Mouse (Mus musculus) thymus, postnatal 14 days (tissue): Measurements from ENCODE around the gene Sp140.
"Not testable (repeated sequence)": the region's sequence is repeated elsewhere in the genome, so short reads cannot be mapped to it uniquely, and the experiment has no call there.

Experiments used
- DNase-seq: peaks from one replicate; pipeline ENCODE4 v3.0.0; 2021

Gene Sp140

GRCm38 (mm10) chr1:85600078-85600477 lies at the start of gene Sp140:
Gene Sp140 (plus strand): TSS chr1:85600378.
- DNase-seq, result not testable (repeated sequence)

- DNase-seq, result peak; percentile 13
Measured at GRCm38 (mm10) chr1:85555261-85555660, 44.9 kb upstream of the Sp140 start.

GRCm38 (mm10) chr1:85573554-85573953 lies 26.6 kb upstream of the Sp140 start:
- DNase-seq, result not testable (repeated sequence)

- DNase-seq, result not testable (repeated sequence)
Measured at GRCm38 (mm10) chr1:85575376-85575775, 24.8 kb upstream of the Sp140 start, which contains the start of gene G530012D18Rik. Gene G530012D18Rik (plus strand): TSS chr1:85575676.

GRCm38 (mm10) chr1:85578372-85579010 lies 21.7 kb upstream of the Sp140 start:
- DNase-seq, result not testable (repeated sequence)

- DNase-seq, result not testable (repeated sequence)
Measured at GRCm38 (mm10) chr1:85579199-85580147, 20.7 kb upstream of the Sp140 start.

- not testable (repeated sequence) for DNase-seq
Measured at GRCm38 (mm10) chr1:85580148-85580534, 20.0 kb upstream of the Sp140 start.

- DNase-seq, result not testable (repeated sequence)
Measured at GRCm38 (mm10) chr1:85580578-85580977, 19.6 kb upstream of the Sp140 start.

GRCm38 (mm10) chr1:85581518-85581917 lies 18.7 kb upstream of the Sp140 start:
- not testable (repeated sequence) for DNase-seq

- not testable (repeated sequence) for DNase-seq
Measured at GRCm38 (mm10) chr1:85588697-85589096, 11.5 kb upstream of the Sp140 start.

GRCm38 (mm10) chr1:85592526-85592925 lies 7.7 kb upstream of the Sp140 start:
- not testable (repeated sequence) for DNase-seq

- peak; percentile 60 for DNase-seq
Measured at GRCm38 (mm10) chr1:85598271-85599012, 1.7 kb upstream of the Sp140 start, which contains the start of gene Sp110. Gene Sp110 (minus strand): TSS chr1:85598817.

- peak; percentile 54 for DNase-seq
Measured at GRCm38 (mm10) chr1:85600794-85601193, 616 bp downstream of the Sp140 start.

- not testable (repeated sequence) for DNase-seq
Measured at GRCm38 (mm10) chr1:85604341-85604740, 4.2 kb downstream of the Sp140 start.

- DNase-seq, result not testable (repeated sequence)
Measured at GRCm38 (mm10) chr1:85608361-85608760, 8.2 kb downstream of the Sp140 start.

GRCm38 (mm10) chr1:85610581-85610980 lies 10.4 kb downstream of the Sp140 start:
- DNase-seq, result not testable (repeated sequence)

GRCm38 (mm10) chr1:85615096-85615495 lies 14.9 kb downstream of the Sp140 start:
- DNase-seq, result not testable (repeated sequence)

GRCm38 (mm10) chr1:85615819-85616218 lies 15.6 kb downstream of the Sp140 start:
- not testable (repeated sequence) for DNase-seq

- DNase-seq, result not testable (repeated sequence)
Measured at GRCm38 (mm10) chr1:85617161-85617560, 17.0 kb downstream of the Sp140 start.

GRCm38 (mm10) chr1:85618689-85619088 lies 18.5 kb downstream of the Sp140 start:
- DNase-seq, result not testable (repeated sequence)

GRCm38 (mm10) chr1:85636936-85637335 lies 36.8 kb downstream of the Sp140 start:
- not testable (repeated sequence) for DNase-seq

- not testable (repeated sequence) for DNase-seq
Measured at GRCm38 (mm10) chr1:85638144-85638543, 38.0 kb downstream of the Sp140 start.

- peak; percentile 67 for DNase-seq
Measured at GRCm38 (mm10) chr1:85649881-85650280, 49.7 kb downstream of the Sp140 start, which contains the start of gene Sp100. Gene Sp100 (plus strand): TSS chr1:85649988.
